Mouse (Mus musculus): ENCODE results near the gene Qk. TPM values are rescaled to one million over a fixed set of nuclear protein-coding genes. Genes with fewer than 3 reads are reported as not detected.

Qk gene
- total RNA-seq (2021) = 100 to 1,000 TPM; 239 to 282 TPM
- long read RNA-seq, experiment 1, full-length matches to known transcripts = 41 of 81 reads
- long read RNA-seq, experiment 1, partial matches to known transcripts = 25 of 81 reads
- long read RNA-seq, experiment 1, other reads (novel, unspliced or antisense) = 15 of 81 reads
- long read RNA-seq, experiment 2, full-length matches to known transcripts = 68 of 85 reads
- long read RNA-seq, experiment 2, partial matches to known transcripts = 6 of 85 reads
- long read RNA-seq, experiment 2, other reads (novel, unspliced or antisense) = 11 of 85 reads

GRCm38 (mm10) chr17:10319685-10320455 is at the start of gene Qk:
Gene Qk, minus strand, starts transcription at chr17:10319854.
- peak; percentile 97 for DNase-seq

- DNase-seq = no peak
These were observed 47.4 kb upstream of the Qk start for GRCm38 (mm10) chr17:10367044-10367443.

- no peak for DNase-seq
These were observed 46.9 kb upstream of the Qk start for GRCm38 (mm10) chr17:10366577-10366976.

GRCm38 (mm10) chr17:10365501-10366482 is 46.1 kb upstream of the Qk start:
- no peak for DNase-seq

GRCm38 (mm10) chr17:10363151-10363550 is 43.5 kb upstream of the Qk start:
- no peak for DNase-seq

GRCm38 (mm10) chr17:10361882-10362291 is 42.2 kb upstream of the Qk start:
- no peak for DNase-seq

GRCm38 (mm10) chr17:10360738-10361137 is 41.1 kb upstream of the Qk start:
- DNase-seq = no peak

GRCm38 (mm10) chr17:10359466-10359865 is 39.8 kb upstream of the Qk start:
- peak; percentile 47 for DNase-seq

GRCm38 (mm10) chr17:10357348-10357747 is 37.7 kb upstream of the Qk start:
- DNase-seq = no peak

GRCm38 (mm10) chr17:10356294-10356693 is 36.6 kb upstream of the Qk start:
- DNase-seq = no peak

GRCm38 (mm10) chr17:10355746-10356145 is 36.1 kb upstream of the Qk start:
- DNase-seq = no peak

GRCm38 (mm10) chr17:10338286-10338685 is 18.6 kb upstream of the Qk start:
- DNase-seq = peak; percentile 34

- DNase-seq = no peak
These were observed 16.9 kb upstream of the Qk start for GRCm38 (mm10) chr17:10336558-10336957.

GRCm38 (mm10) chr17:10335809-10336499 is 16.3 kb upstream of the Qk start:
- DNase-seq = peak; percentile 61

- DNase-seq = peak; percentile 84
These were observed 15.5 kb upstream of the Qk start for GRCm38 (mm10) chr17:10334957-10335690.

- DNase-seq = no peak
These were observed 14.8 kb upstream of the Qk start for GRCm38 (mm10) chr17:10334481-10334880.

- DNase-seq = no peak
These were observed 13.7 kb upstream of the Qk start for GRCm38 (mm10) chr17:10333321-10333720.

- no peak for DNase-seq
These were observed 12.5 kb upstream of the Qk start for GRCm38 (mm10) chr17:10332127-10332526.

GRCm38 (mm10) chr17:10329461-10329860 is 9.8 kb upstream of the Qk start:
- DNase-seq = no peak

- DNase-seq = no peak
These were observed 9.0 kb upstream of the Qk start for GRCm38 (mm10) chr17:10328544-10329100.

Data from adrenal gland, postnatal 10 days (tissue).